In genomic region chr6:88971729-88972128, GRCm38 (mm10) we compare ENCODE assay signal across 8 mouse cellular contexts.
A peak's percentile ranks its signal among the peaks of the same experiment; 100 is the strongest.
DNase-seq lines count a peak whose midpoint lies in the region; ATAC-seq and TF ChIP-seq lines count a peak whose summit lies in the region.

No protein-coding gene starts in this region.

- H3K9me3 ChIP-seq in forebrain, embryonic 15.5 days: no peaks in the 10 kb centered on the region

- H3K4me3 ChIP-seq in forebrain, embryonic 15.5 days: no peak overlapping the region
- H3K4me3 ChIP-seq in left cerebral cortex, adult 2 months: no peak overlapping the region

- peaks cover 33% of the 10 kb centered on the region for H3K4me1 ChIP-seq in forebrain, embryonic 15.5 days

- 0 out of 2 replicates have a peak overlapping the region, but pooled peaks have one; percentile 1 for H3K9ac ChIP-seq in forebrain, embryonic 15.5 days (replicated peaks)

- DNase-seq in MN1 (ENCODE audit: low spot score): peak; percentile 87
- DNase-seq in adrenal gland, postnatal 10 days: peak; percentile 66
- peak; percentile 79 to 85 for DNase-seq in left cerebral cortex, adult 2 months (ENCODE audit: extremely low spot score in 1 of 2, low spot score in 2 of 2)
- peak; percentile 60 for DNase-seq in right cerebral cortex, postnatal 14 days
- no peak for DNase-seq in natural killer cell, adult 2 months (ENCODE audit: low spot score in 2 of 2)
- no peak for DNase-seq in kidney, adult 18-20 months
- no peak for DNase-seq in gastrocnemius, postnatal 10 days

- no peak overlapping the region for H3K27ac ChIP-seq in forebrain, embryonic 15.5 days (replicated peaks)
- peak overlapping the region; percentile 82 for H3K27ac ChIP-seq in left cerebral cortex, adult 2 months

- no peaks in the 10 kb centered on the region for H3K27me3 ChIP-seq in forebrain, embryonic 15.5 days

- 28% methylated on average over 9 of the region's 9 CpGs for WGBS in forebrain, embryonic 15.5 days

- no peak for TF ChIP-seq CTCF in left cerebral cortex, adult 2 months (IDR thresholded peaks at IDR 0.05)

- H3K4me2 ChIP-seq in forebrain, embryonic 15.5 days (replicated peaks): no peak overlapping the region

- no peaks in the 10 kb centered on the region for H3K36me3 ChIP-seq in forebrain, embryonic 15.5 days

- intact Hi-C loops in left cerebral cortex, adult 2 months (cut with DNase I): loop anchor here (1.0 to 10.0 kb wide), 2 partner anchors 32 to 263 kb away; no protein-coding TSS in a partner anchor

- no peak for ATAC-seq in forebrain, embryonic 15.5 days (replicated peaks)

Comparison
In these comparisons a context has a peak if more than half of its experiments do, and no peak if none do; other contexts are left out.
1. DNase-seq: peak in MN1 (single experiment), adrenal gland, postnatal 10 days (single experiment), left cerebral cortex, adult 2 months (2 of 2) and right cerebral cortex, postnatal 14 days (single experiment); none in natural killer cell, adult 2 months (0 of 2), kidney, adult 18-20 months (single experiment) and gastrocnemius, postnatal 10 days (single experiment).